In genomic region chr2:50750799-50751198, GRCm38 (mm10) we compare ENCODE assay signal across 23 mouse cellular contexts.
A peak's percentile ranks its signal among the peaks of the same experiment; 100 is the strongest.
DNase-seq lines count a peak whose midpoint lies in the region; ATAC-seq lines count a peak whose summit lies in the region.
"Had no signal": no experiment of that assay in that cellular context is flagged by ENCODE, and none has a peak within 500 bp of the region (broad histone marks: within the 10 kb centered on the region; RNA-seq: fewer than 3 reads in every experiment).

No protein-coding gene starts in this region.

- no peaks in the 10 kb centered on the region for H3K9me3 ChIP-seq in embryonic facial prominence, embryonic 14.5 days (ENCODE audit: control insufficient read depth, low read length)
- no peaks in the 10 kb centered on the region for H3K9me3 ChIP-seq in embryonic facial prominence, embryonic 10.5 days
- H3K9me3 ChIP-seq in midbrain, embryonic 11.5 days (ENCODE audit: control insufficient read depth, low read length), result no peaks in the 10 kb centered on the region
- no peaks in the 10 kb centered on the region for H3K9me3 ChIP-seq in midbrain, embryonic 15.5 days
- no peaks in the 10 kb centered on the region for H3K9me3 ChIP-seq in midbrain, embryonic 13.5 days
- H3K9me3 ChIP-seq: embryonic facial prominence, embryonic 13.5 days; forebrain, embryonic 10.5 days; heart, embryonic 10.5 days had no signal

- H3K27ac ChIP-seq in embryonic facial prominence, embryonic 14.5 days (replicated peaks; ENCODE audit: low read depth, low read length), result no peak overlapping the region
- no peak overlapping the region for H3K27ac ChIP-seq in embryonic facial prominence, embryonic 10.5 days (replicated peaks)
- H3K27ac ChIP-seq in midbrain, embryonic 11.5 days (ENCODE audit: low read depth, low read length), result 0 out of 2 replicates have a peak overlapping the region, but pooled peaks have one; percentile 26
- no peak overlapping the region for H3K27ac ChIP-seq in midbrain, embryonic 15.5 days
- peak overlapping the region; percentile 26 for H3K27ac ChIP-seq in midbrain, embryonic 13.5 days
- H3K27ac ChIP-seq: embryonic facial prominence, embryonic 13.5 days; forebrain, embryonic 10.5 days; heart, embryonic 10.5 days; hindbrain, embryonic 14.5 days had no signal

- peak; percentile 35 for DNase-seq in embryonic facial prominence, embryonic 14.5 days (ENCODE audit: low spot score)
- no peak for DNase-seq in embryonic facial prominence, embryonic 10.5 days (ENCODE audit: low spot score)
- peak; percentile 83 for DNase-seq in midbrain, embryonic 11.5 days (ENCODE audit: low spot score, missing footprints)
- DNase-seq in kidney, adult 11 months, result no peak
- DNase-seq in spleen, postnatal 36 days (ENCODE audit: low spot score in 2 of 2), result no peak
- DNase-seq: adrenal gland, postnatal 10 days; B cell, adult 2 months; cerebellum, adult 11-12 months; cerebellum, adult 9-10 months; cerebellum, postnatal 25 days; heart, adult 18-20 months; heart, postnatal 10 days; heart, postnatal 4 days had no signal

- H3K27me3 ChIP-seq in embryonic facial prominence, embryonic 14.5 days (replicated peaks; ENCODE audit: control insufficient read depth, insufficient read depth, low read length), result no peaks in the 10 kb centered on the region
- H3K27me3 ChIP-seq in embryonic facial prominence, embryonic 10.5 days (replicated peaks; ENCODE audit: low read depth, poor library complexity, severe bottlenecking), result no peaks in the 10 kb centered on the region
- H3K27me3 ChIP-seq in midbrain, embryonic 11.5 days (ENCODE audit: control insufficient read depth, insufficient read depth, low read length), result no peaks in the 10 kb centered on the region
- H3K27me3 ChIP-seq in midbrain, embryonic 15.5 days (replicated peaks), result no peaks in the 10 kb centered on the region
- H3K27me3 ChIP-seq in midbrain, embryonic 13.5 days, result no peaks in the 10 kb centered on the region
- H3K27me3 ChIP-seq: embryonic facial prominence, embryonic 13.5 days had no signal

- WGBS in embryonic facial prominence, embryonic 14.5 days, result 56% methylated on average over 5 of the region's 5 CpGs
- WGBS in embryonic facial prominence, embryonic 10.5 days, result 73% methylated on average over 5 of the region's 5 CpGs
- WGBS in midbrain, embryonic 11.5 days, result 33% methylated on average over 5 of the region's 5 CpGs
- 26% methylated on average over 5 of the region's 5 CpGs for WGBS in midbrain, embryonic 15.5 days
- 23% methylated on average over 5 of the region's 5 CpGs for WGBS in midbrain, embryonic 13.5 days

- H3K4me2 ChIP-seq in embryonic facial prominence, embryonic 14.5 days (ENCODE audit: low read depth, low read length), result no peak overlapping the region
- no peak overlapping the region for H3K4me2 ChIP-seq in midbrain, embryonic 11.5 days
- H3K4me2 ChIP-seq in midbrain, embryonic 15.5 days, result no peak overlapping the region
- no peak overlapping the region for H3K4me2 ChIP-seq in midbrain, embryonic 13.5 days (replicated peaks)
- H3K4me2 ChIP-seq: embryonic facial prominence, embryonic 13.5 days; hindbrain, embryonic 14.5 days had no signal

- no peak for ATAC-seq in embryonic facial prominence, embryonic 14.5 days (ENCODE audit: low read depth)
- peak; percentile 58; the same call in 1 of the 2 replicates for ATAC-seq in midbrain, embryonic 11.5 days (ENCODE audit: low FRiP score)
- no peak for ATAC-seq in midbrain, embryonic 15.5 days (replicated peaks)
- ATAC-seq in midbrain, embryonic 13.5 days, result peak; percentile 65; the same call in 1 of the 2 replicates
- ATAC-seq: CD4-positive, CD25-positive, alpha-beta regulatory T cell, adult 4 months; forebrain, embryonic 14.5 days had no signal

- H3K4me1 ChIP-seq in embryonic facial prominence, embryonic 14.5 days (ENCODE audit: control insufficient read depth, insufficient read depth, low read length), result no peaks in the 10 kb centered on the region
- peaks cover 17% of the 10 kb centered on the region for H3K4me1 ChIP-seq in embryonic facial prominence, embryonic 10.5 days
- H3K4me1 ChIP-seq in midbrain, embryonic 11.5 days (ENCODE audit: control insufficient read depth, insufficient read depth, low read length), result peaks cover 7% of the 10 kb centered on the region
- H3K4me1 ChIP-seq in midbrain, embryonic 15.5 days, result peaks cover 12% of the 10 kb centered on the region
- H3K4me1 ChIP-seq in midbrain, embryonic 13.5 days (replicated peaks), result peaks cover 20% of the 10 kb centered on the region
- H3K4me1 ChIP-seq: heart, embryonic 10.5 days had no signal

- no peak overlapping the region for H3K9ac ChIP-seq in embryonic facial prominence, embryonic 14.5 days (ENCODE audit: low read depth, low read length)
- H3K9ac ChIP-seq in midbrain, embryonic 11.5 days (ENCODE audit: low read length), result no peak overlapping the region
- H3K9ac ChIP-seq in midbrain, embryonic 15.5 days, result no peak overlapping the region
- no peak overlapping the region for H3K9ac ChIP-seq in midbrain, embryonic 13.5 days (replicated peaks)
- H3K9ac ChIP-seq: embryonic facial prominence, embryonic 13.5 days; hindbrain, embryonic 14.5 days had no signal

- H3K4me3 ChIP-seq in embryonic facial prominence, embryonic 14.5 days (ENCODE audit: low read depth, low read length), result no peak overlapping the region
- H3K4me3 ChIP-seq in embryonic facial prominence, embryonic 10.5 days, result no peak overlapping the region
- H3K4me3 ChIP-seq in midbrain, embryonic 11.5 days (ENCODE audit: low read depth, low read length), result no peak overlapping the region
- no peak overlapping the region for H3K4me3 ChIP-seq in midbrain, embryonic 15.5 days
- no peak overlapping the region for H3K4me3 ChIP-seq in midbrain, embryonic 13.5 days (replicated peaks)
- H3K4me3 ChIP-seq: embryonic facial prominence, embryonic 13.5 days; erythroblast, embryonic 14.5 days; forebrain, embryonic 10.5 days; heart, embryonic 10.5 days had no signal

- H3K36me3 ChIP-seq in embryonic facial prominence, embryonic 14.5 days (ENCODE audit: control insufficient read depth, insufficient read depth, low read length), result no peaks in the 10 kb centered on the region
- no peaks in the 10 kb centered on the region for H3K36me3 ChIP-seq in embryonic facial prominence, embryonic 10.5 days (replicated peaks)
- H3K36me3 ChIP-seq in midbrain, embryonic 11.5 days (ENCODE audit: control insufficient read depth, insufficient read depth, low read length), result no peaks in the 10 kb centered on the region
- H3K36me3 ChIP-seq in midbrain, embryonic 15.5 days (replicated peaks), result no peaks in the 10 kb centered on the region
- H3K36me3 ChIP-seq in midbrain, embryonic 13.5 days, result no peaks in the 10 kb centered on the region
- H3K36me3 ChIP-seq: embryonic facial prominence, embryonic 13.5 days; forebrain, embryonic 10.5 days; G1E; heart, embryonic 10.5 days had no signal

Comparison
In these comparisons a context has a peak if more than half of its experiments do, and no peak if none do; other contexts are left out.
1. ATAC-seq: peak in midbrain, embryonic 11.5 days (single experiment) and midbrain, embryonic 13.5 days (single experiment); none in embryonic facial prominence, embryonic 14.5 days (single experiment) and midbrain, embryonic 15.5 days (single experiment).
2. DNase-seq: peak in embryonic facial prominence, embryonic 14.5 days (single experiment) and midbrain, embryonic 11.5 days (single experiment); none in embryonic facial prominence, embryonic 10.5 days (single experiment), kidney, adult 11 months (single experiment) and spleen, postnatal 36 days (0 of 2).
3. H3K27ac ChIP-seq: peak in midbrain, embryonic 11.5 days (single experiment) and midbrain, embryonic 13.5 days (single experiment); none in embryonic facial prominence, embryonic 14.5 days (single experiment), embryonic facial prominence, embryonic 10.5 days (single experiment) and midbrain, embryonic 15.5 days (single experiment).